Mouse (Mus musculus): ENCODE results near the gene Aldh1b1.

- TF ChIP-seq CTCF (IDR thresholded peaks at IDR 0.05; ENCODE audit: low read depth, low read length) (no peak), POLR2A (IDR thresholded peaks at IDR 0.05; ENCODE audit: extremely low read depth, insufficient read depth, low read length) (no peak)
Measured at GRCm38 (mm10) chr4:45767891-45768558, 30.8 kb upstream of the Aldh1b1 start.

Data from liver, adult 2 months (tissue).